Mouse (Mus musculus) layer of hippocampus, postnatal 10 days (tissue): ENCODE data around the gene BC017158. TPM values are rescaled to one million over a fixed set of nuclear protein-coding genes. Genes with fewer than 3 reads are reported as not detected.

Experiments used
- DNase-seq, 2 experiments: peaks; one replicate each; pipeline ENCODE4 v3.0.0; 2021; ENCODE audit warnings: low spot score in 2 of 2
- total RNA-seq, 2 experiments: library from RNA; stranded (reverse); gene quantifications; 2 replicates each; pipeline ENCODE4 v1.2.3; 2021

BC017158 gene
- total RNA-seq, 2 experiments from 2014 or later: 23.0 to 23.2 TPM

DNA sequence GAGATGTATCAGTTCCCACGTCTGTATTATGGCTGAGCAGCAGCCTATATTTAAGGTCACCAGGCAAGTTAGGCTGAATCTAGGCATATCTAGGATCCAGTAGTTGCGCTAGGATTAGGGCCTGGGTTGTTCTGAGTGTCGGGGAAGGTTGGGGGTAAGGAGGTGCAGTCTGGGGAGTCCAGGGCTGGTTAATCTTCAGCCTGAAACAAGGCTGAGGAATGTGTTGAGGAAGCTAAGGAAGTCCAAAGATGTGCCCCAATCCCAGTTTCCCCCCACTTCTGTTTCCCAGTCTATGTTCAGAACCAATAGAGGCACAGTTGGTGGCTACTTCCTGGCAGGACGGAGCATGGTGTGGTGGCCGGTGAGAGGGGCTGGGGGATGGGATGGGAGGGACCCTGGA is 31.9 kb downstream of the BC017158 start:
- DNase-seq: no peak

DNA sequence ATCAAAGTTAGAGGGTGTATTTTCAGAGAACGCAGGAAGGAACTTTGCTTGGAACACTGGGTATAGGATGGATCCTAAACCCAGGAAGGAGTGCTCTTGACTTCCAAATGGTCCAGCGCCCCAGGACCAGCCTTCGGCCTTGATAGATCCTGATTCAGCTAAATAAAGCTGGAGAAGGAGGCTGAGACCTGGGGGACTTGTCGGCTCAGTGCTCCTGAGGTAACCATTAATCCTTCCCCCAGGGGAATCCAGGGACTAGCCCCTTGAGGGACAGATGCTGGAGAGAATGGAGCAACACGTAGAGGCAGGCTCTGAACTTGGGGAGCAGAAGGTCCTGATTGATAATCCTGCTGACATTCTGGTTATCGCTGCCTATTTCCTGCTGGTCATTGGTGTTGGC is 32.6 kb downstream of the BC017158 start, which contains the start of gene Slc5a2:
TSS of gene Slc5a2 (plus strand) at position 247 of the 400 bp plus-strand sequence.
- no peak for DNase-seq

DNA sequence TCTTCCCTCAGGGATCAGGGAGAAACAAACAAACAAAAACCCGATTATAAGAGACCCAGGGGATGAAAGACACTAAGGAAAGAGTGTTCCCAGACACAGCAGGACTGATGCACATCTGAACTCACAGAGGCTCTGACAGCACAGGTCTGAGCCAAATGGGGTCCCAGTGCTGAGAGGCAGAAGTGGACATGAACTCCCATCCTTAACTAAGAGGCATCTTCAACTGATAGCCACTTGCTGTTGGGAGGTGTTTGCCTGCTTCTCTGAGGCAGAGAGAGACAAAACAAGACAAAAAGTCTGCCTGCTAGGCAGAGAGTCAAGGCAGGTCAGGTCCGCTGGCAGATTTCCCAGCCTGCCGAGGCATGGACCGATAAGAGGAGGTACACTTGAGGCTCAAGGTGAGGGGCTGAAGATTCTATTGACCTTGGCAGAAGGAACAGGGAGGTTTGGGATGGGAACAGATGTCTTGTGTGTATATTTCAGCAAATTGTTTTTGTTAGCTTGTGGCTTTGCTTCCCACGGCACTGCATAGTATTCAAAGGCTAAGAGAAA is 41.1 kb downstream of the BC017158 start:
- no peak for DNase-seq

DNA sequence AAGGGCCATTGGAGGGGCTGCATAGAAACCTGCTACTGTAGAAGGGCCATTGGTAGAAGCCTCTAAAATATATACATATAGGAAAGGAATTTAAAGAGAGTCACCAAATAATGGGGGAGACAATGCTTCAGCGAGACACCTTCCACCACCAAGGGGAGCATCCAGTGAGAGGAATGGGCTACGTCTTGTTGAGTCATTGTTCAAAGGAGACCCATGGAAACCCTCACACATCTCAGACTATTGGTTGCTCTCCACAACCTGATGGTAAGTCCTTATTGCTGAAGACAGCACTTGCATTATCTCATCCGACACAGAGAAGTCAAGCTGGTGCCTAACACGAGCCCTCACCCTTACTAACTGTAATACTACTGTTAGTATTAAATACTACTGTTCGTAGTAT is 42.2 kb downstream of the BC017158 start:
- no peak for DNase-seq

DNA sequence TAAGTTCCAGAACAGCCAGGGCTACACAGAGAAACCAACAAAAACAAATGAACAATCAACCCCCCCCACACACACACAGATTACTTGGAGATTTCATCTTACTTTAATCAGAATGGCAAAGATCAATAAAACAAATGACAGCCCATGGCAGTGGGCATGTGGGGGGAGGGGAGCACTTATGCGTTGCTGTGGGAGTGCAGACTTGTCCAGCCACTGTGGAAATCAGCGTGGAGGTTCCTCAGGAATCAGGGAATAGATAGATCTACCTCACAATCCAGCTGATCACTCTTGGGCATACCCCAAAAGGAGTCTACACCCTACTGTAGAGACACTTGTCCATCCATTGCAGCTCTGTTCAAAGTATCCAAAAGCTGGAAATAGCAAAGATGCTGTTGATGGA is 43.0 kb downstream of the BC017158 start:
- DNase-seq: no peak

DNA sequence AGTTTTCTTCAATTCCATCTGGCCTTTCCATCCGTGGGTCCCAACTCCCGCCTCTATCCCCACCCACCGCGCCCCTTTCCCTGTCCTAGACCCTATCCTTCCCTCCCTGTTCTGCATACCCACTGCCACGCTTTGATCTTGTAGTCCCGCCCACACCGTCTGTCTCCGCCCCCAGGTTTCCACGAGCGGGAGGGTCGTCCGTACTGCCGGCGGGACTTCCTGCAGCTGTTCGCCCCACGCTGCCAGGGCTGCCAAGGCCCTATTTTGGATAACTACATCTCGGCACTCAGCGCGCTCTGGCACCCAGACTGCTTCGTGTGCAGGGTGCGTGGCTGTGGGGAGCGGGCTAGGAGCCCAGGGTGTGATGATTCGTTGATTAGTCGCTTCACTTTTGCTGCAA is 45.4 kb downstream of the BC017158 start:
- peak; percentile 68 to 72 for DNase-seq

DNA sequence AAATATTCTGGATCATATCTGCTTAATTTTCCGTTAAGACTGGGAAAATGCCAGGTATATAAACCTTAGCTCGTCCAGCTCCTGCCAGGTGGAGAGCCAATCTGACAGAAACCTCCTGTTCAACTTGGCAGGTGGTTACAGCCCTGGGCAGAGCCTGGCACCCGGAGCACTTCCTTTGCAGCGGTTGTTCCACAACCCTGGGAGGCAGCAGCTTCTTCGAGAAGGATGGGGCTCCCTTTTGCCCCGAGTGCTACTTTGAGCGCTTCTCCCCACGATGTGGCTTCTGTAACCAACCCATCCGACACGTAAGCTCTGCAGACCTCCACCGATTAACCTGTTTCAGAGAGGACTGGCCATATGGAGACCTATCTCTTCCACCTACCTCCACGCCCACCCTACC is 46.0 kb downstream of the BC017158 start:
- DNase-seq: peak in 1 of 2 experiments; percentile 7

DNA sequence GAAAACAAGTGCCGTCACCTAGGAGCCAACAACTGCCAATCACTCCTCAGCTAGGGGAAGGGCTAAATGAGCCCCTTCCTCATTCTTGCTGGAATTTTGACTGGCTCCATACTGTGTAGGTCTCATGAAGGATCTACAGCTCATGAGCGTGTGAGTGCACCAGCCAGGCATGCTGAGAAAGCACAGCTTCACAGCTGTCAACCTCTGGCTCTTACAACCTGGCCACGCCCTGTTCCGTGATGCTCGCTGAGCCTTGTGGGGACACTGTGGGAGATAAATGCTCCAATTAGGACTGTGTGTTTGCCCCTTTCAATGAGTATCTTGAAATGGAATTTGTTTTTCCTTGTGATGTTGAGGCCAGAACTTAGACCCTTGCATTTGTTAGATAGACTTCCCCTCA is 48.0 kb downstream of the BC017158 start:
- DNase-seq: no peak

DNA sequence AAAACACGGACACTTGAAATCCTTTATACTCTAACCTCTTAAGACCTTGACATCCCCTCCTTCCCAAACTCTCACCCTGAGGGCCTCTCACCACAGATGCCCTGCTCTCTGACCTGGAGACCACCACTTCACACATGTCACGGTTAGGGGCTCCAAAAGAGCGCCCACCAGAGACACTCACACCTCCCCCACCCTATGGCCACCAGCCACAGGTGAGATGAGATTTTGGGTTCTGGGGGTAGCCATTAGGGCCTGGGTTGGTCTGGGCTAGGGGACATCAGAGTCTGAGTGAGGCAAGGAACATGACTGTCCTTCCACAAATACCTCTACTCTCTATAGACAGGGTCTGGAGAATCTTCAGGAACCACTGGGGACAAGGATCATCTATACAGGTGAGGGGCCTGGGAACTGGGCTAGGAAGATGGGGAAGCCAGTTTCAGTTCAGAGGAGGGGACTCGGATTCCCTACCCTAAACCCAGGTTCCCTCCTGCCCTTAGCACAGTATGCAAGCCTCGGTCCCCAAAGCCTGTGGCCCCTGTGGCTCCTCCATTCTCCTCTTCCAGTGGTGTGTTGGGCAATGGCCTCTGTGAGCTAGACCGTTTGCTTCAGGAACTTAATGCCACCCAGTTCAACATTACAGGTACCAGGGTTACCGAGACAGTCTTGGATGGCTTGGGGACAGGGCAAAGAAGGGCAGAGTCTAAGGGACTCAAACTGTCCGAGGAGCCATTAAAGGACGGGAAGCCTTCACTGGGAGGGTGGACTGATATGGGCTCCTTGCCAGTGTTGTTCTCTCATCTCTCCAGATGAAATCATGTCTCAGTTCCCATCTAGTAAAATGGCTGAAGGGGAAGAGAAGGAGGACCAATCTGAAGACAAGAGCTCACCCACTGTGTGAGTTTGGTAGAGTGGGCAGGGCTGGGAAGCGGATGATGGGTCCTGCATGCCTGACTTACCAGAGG is 49.6 kb downstream of the BC017158 start:
- no peak for DNase-seq

DNA sequence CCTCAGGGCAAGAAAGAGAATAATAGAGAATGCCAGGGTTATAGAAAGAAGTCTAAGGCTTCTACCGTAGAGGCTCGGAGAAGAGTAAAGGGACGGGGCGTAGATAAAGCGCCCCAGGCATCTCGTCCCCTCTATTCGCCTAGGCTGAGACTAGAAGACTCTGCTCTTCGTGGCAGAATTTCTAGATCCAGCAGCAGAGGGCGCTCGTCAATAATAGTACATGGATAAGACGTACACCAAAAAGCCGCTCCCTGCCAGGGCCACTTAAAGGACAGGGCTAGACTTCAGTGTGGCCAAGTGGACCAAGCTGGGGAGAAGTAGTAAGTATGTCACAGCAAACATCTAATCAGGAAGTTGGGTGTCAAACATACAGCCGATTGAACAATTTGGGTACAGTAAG is 50.5 kb downstream of the BC017158 start:
- DNase-seq: peak; percentile 90

DNA sequence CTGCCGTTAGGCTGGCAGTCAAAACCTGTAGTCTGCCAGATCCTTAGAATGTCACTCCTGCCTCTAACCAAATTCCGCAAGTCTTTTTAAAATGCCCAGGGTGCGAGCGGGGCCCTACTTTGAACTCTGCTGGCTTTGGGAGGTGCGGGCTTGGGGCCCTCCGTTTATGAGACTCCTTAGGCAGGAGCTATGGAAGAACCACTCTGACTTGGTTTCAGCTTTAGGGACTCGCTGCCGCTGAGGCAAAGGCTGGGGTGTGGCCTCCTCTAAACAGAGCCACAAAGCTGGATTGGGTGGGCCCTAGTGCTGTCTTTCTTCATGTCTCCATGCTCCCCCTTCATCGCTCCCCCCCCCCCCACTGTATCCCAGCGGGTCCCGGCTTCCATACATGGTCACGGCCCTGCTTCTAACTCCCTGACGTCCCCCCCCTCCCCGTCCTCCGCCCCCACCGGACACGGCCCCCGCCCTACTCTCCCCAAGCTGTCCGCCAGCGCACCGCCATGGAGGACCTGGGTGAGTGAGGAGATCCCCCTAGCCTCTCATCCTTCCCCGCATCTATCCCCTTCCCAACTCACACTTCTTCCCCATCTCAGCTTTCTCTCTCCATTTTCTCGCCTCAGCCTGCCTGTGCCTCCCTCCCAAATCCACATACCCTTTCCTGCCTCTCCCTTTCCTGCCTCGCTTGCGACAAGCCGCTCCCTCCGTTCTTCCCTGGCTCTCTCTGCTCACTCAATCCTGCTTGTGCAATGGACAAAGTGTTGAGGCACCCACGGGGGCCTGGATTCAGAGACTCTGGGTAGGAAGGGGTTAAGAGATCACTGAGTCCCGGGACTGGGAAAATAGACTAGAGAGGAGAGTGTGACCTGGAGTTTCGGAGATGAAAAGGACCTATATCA is 51.2 kb downstream of the BC017158 start, which contains the start of gene Tgfb1i1:
TSS of gene Tgfb1i1 (plus strand) at position 317 of the 896 bp plus-strand sequence.
- peak; percentile 41 to 53 for DNase-seq

DNA sequence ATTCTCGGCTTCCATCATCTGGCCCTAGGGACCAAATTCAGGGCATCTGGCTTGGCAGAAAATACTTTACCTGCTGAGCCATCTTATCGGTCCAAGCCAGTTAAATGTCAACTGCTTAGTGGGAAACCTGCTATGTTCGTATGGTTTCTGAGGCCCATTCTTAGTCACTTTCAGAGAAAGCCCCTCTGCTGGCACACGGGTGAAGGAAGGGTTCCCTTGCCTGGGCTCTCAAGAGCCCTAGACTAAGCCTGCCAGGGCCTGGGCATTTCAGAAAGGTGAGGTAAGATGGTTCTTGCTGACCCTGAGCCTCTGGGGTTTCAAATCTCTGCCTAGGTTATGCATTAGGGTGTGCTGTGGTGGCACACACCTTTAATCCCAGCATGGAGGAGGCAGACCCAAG is 52.4 kb downstream of the BC017158 start:
- DNase-seq: no peak

DNA sequence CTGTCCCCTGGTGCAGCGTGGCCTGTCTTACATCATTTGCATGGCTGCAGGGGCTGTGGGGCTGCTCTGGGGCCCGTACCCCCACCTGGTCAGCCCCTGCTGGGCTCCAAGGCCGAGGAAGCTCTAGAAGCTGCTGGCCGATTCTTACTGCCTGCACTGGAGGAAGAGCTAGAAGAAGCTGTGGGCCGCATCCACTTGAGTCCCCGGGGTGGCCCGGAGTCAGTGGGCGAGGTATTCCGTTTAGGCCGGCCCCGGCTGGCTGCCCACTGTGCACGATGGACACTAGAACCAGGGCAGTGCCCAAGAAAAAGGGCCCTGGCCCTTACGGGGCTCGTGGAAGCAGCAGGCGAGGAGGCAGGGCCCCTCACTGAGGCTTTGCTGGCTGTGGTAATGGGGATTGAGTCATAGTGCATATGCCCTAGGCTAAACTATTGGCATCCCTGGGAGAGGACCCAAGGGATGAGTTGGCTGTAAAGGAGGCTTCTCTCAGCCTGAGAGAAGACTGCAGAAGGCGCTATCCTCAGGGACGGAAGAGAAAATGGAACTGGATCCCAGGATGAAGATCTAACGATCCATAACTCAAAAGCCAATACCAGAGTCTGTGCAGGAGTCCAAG is 53.5 kb downstream of the BC017158 start:
- no peak for DNase-seq

DNA sequence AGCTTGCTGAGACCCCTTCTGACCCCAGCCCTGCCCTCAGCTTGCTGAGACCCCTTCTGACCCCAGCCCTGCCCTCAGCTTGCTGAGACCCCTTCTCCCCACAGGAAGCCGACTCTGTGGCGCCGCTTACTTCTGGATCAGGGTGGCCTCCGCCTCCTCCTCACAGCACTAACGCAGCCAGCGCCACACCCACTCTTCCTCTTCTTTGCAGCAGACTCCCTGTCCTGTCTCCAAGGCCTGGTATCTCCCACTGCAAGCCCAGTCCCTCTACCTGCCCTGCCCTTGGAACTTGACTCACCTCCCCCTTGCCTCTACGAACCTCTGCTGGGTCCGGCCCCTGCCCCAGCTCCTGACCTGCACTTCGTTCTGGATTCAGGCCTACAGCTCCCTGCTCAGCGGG is 54.0 kb downstream of the BC017158 start:
- DNase-seq: no peak

DNA sequence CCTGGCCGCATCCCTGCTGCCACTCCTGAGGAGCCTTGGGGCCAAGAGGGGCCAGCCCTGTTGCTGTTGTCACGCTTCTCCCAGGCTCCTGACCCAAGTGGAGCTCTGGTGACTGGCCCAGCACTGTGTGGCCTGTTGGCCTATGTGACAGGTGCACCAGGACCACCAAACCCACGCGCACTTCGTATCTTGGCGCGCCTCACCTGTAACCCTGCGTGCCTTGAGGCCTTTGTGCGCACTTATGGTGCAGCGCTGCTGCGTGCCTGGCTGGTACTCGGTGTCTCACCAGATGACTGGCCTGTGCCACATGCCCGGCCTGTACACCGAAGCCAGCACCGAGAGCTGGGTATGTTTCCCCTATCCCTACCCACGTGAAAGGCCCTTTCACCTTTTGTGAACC is 55.6 kb downstream of the BC017158 start:
- DNase-seq: no peak

DNA sequence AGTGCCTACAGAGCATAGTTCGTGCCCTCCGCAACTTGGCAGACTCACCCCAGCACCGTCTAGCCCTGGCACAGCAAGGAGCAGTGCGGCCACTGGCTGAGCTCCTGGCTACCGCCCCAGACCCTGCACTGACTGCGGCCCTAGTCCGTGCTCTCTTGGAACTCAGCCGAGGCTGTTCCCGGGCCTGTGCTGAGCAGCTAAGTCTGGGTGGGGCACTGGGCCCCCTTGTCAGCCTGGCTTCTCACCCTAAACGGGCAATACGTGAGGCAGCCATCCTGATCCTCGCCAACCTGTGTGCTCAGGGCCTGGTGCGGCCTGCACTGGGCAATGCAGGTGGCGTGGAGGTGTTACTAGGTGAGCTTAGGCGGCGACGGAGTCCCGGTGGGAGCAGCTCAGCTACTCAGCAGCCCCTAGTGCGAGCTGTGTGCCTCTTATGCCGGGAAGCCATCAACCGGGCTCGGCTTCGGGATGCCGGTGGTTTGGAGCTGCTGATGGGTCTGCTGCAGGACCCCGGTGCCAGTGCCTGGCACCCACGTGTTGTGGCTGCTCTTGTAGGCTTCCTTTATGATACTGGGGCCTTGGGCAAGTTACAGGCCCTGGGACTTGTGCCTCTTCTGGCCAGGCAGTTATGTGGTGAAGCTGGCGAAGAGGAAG is 57.7 kb downstream of the BC017158 start:
- peak; percentile 24 to 41 for DNase-seq

DNA sequence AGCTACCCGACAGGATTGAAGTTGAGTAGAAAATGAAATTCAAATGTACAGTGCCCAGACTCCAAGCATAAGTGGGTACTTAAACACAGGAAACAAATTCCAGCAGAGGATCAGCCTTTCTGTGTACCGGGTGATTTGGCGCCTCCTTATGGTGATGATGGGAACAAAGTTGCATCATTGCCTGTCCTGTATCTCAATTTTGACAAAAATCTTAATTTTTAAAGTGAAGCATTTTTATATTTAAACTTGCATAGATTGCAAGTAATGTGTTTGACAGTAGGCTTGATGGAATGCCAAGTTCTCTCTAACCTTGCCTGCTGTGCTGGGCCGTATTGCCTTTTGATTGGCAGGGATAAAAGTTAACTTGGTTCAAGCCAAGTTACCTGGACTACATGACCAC is 59.0 kb downstream of the BC017158 start:
- no peak for DNase-seq

DNA sequence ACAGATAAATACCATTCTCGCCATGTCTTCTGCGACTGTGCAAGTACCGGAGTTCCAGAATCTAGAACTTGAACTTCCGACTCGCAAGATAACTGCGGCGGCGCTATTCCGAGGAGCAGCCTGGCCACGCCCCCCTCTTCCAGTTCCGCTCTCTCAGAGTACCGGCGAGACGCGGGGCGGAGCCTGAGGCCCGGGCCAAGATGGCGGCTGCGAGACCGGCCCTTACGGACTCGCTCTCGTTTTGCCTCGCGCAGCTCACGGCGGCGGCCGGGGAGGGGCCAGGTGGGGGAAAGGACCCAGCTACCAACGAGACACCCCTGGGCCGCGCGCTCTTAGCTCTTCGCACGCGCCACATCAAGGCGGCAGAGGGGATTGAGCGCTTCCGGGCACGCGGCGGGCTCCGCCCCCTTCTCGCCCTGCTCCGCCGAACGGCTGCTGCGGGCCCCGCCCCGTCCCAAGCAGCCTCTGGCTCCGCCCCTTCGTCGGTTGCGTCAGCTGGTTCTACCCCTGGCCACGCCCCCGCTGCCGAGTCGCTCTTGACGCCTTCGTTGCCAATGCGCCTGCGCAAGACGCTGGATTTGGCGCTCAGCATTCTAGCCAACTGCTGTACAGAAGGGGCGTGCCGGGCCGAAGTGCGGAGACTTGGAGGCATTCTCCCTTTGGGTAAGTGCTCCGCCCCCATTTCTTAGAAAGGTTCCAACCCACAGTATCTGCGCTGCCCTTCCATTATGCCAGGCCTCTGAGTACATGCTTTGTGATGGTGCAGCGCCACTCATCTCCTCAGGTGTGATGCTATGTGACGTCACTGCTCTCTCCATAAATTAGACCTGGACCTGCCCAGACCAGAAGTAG is 59.8 kb downstream of the BC017158 start, which contains the start of gene 9130023H24Rik:
TSS of gene 9130023H24Rik (minus strand) at position 105 of the 852 bp plus-strand sequence.
- peak; percentile 99 to 100 for DNase-seq

DNA sequence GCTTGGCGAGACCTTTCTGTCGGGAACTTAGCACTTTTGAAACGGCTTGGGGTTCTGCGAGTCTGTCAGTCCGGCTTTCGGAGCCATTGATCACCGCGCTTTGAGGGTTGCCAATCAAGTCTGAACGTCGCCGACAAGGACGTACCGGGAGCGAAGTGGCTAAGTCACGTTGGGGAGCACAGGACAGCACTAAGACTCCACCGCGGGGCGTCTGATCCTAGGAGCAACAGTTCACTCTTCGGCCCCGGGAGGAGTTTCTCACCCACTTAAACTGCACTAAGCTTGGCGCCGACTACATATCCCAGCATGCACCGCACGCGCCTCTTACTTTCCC is 60.4 kb downstream of the BC017158 start:
- DNase-seq: no peak
